Mouse (Mus musculus) CH12.LX (cell line): ENCODE data around the gene AC124502.3. TPM values are rescaled to one million over a fixed set of nuclear protein-coding genes. Genes with fewer than 3 reads are reported as not detected.

Source experiments
- DNase-seq: peaks from one replicate; pipeline ENCODE4 v3.0.0-alpha.2; 2013; ENCODE audit errors: extremely low read depth
- H3K27ac ChIP-seq: 2 replicates; pipeline ENCODE4 v1.5.1; 2012; ENCODE audit warnings: low read depth, mild to moderate bottlenecking, control low read depth, moderate library complexity; ENCODE audit not compliant: insufficient read depth
- H3K27me3 ChIP-seq: replicated peaks from 2 replicates; pipeline ENCODE3; 2012; ENCODE audit warnings: inconsistent platforms
- H3K36me3 ChIP-seq, 2 experiments: replicated peaks in 1 of 2; 2 replicates each; pipeline versions ENCODE3 to v1.6.1; 2012; ENCODE audit warnings: inconsistent platforms in 1 of 2, low read length in 1 of 2, mild to moderate bottlenecking in 1 of 2, mixed read lengths in 1 of 2, moderate library complexity in 1 of 2; ENCODE audit not compliant: control insufficient read depth in 1 of 2, insufficient read depth in 1 of 2
- H3K4me1 ChIP-seq, 2 experiments: 2 replicates each; pipeline ENCODE4 v1.6.1; 2012; ENCODE audit warnings: inconsistent platforms in 1 of 2, moderate library complexity in 1 of 2; ENCODE audit not compliant: insufficient read depth in 2 of 2, control insufficient read depth in 1 of 2
- H3K4me2 ChIP-seq: 2 replicates; pipeline ENCODE4 v1.6.1; 2012; ENCODE audit warnings: low read depth, mild to moderate bottlenecking, control low read depth; ENCODE audit not compliant: poor library complexity, insufficient read depth, severe bottlenecking
- H3K4me3 ChIP-seq, 3 experiments: fragments of 150-350 bp in 1 of 3; sonication (generic) in 1 of 3; replicated peaks in 1 of 3; 2 replicates each; pipeline versions ENCODE3 to v1.5.1; 2011 to 2012; ENCODE audit warnings: low read depth in 2 of 3, low read length in 2 of 3, mild to moderate bottlenecking in 2 of 3, moderate library complexity in 2 of 3, control low read depth in 1 of 3, improper control_type of control experiment in 1 of 3, inconsistent platforms in 1 of 3, mixed read lengths in 1 of 3; ENCODE audit not compliant: poor library complexity in 1 of 3
- H3K79me2 ChIP-seq: replicated peaks from 2 replicates; pipeline ENCODE4 v1.6.1; 2012; ENCODE audit warnings: mild to moderate bottlenecking, moderate library complexity; ENCODE audit not compliant: control insufficient read depth, poor library complexity, insufficient read depth, severe bottlenecking; ENCODE audit errors: extremely low read depth
- H3K9ac ChIP-seq: 2 replicates; pipeline ENCODE4 v1.6.1; 2012; ENCODE audit warnings: low read depth, mild to moderate bottlenecking, control low read depth, moderate library complexity; ENCODE audit not compliant: insufficient read depth
- H3K9me3 ChIP-seq: replicated peaks from 2 replicates; pipeline ENCODE3; 2012; ENCODE audit warnings: low read length, inconsistent platforms, mixed read lengths
- CHD2 ChIP-seq: IDR thresholded peaks from 2 replicates; pipeline ENCODE4 v1.6.1; 2011; ENCODE audit warnings: low read length, improper control_type of control experiment
- GABPA ChIP-seq: IDR thresholded peaks from 2 replicates; pipeline ENCODE4 v1.6.1; 2012; ENCODE audit warnings: low read depth, low read length, improper control_type of control experiment, inconsistent platforms; ENCODE audit not compliant: insufficient replicate concordance
- JUN ChIP-seq: IDR thresholded peaks from 2 replicates; pipeline ENCODE4 v1.6.1; 2011; ENCODE audit warnings: low read depth, mild to moderate bottlenecking, low read length, improper control_type of control experiment, moderate library complexity; ENCODE audit not compliant: insufficient read depth
- MAX ChIP-seq: IDR thresholded peaks from 2 replicates; pipeline ENCODE4 v1.6.1; 2011; ENCODE audit warnings: low read length, improper control_type of control experiment
- MYC ChIP-seq: IDR thresholded peaks from 2 replicates; pipeline ENCODE4 v1.6.1; 2011; ENCODE audit warnings: low read depth, mild to moderate bottlenecking, improper control_type of control experiment, low read length
- POLR2AphosphoS2 ChIP-seq: IDR thresholded peaks from 2 replicates; pipeline ENCODE4 v1.6.1; 2011; ENCODE audit warnings: low read depth, low read length, improper control_type of control experiment
- RCOR1 ChIP-seq: conservative IDR thresholded peaks from 2 replicates; pipeline ENCODE4 v1.6.1; 2012; ENCODE audit warnings: low read depth, mild to moderate bottlenecking, inconsistent platforms, low read length, improper control_type of control experiment
- SMC3 ChIP-seq: IDR thresholded peaks from 2 replicates; pipeline ENCODE4 v1.6.1; 2011; ENCODE audit warnings: low read depth, low read length, improper control_type of control experiment
- UBTF ChIP-seq: IDR thresholded peaks from 2 replicates; pipeline ENCODE4 v1.6.1; 2012; ENCODE audit warnings: low read depth, mild to moderate bottlenecking, inconsistent platforms, low read length, improper control_type of control experiment, moderate library complexity
- ZC3H11A ChIP-seq: IDR thresholded peaks from 2 replicates; pipeline ENCODE4 v1.6.1; 2012; ENCODE audit warnings: low read depth, mild to moderate bottlenecking, inconsistent platforms, low read length, improper control_type of control experiment
- ZMIZ1 ChIP-seq: IDR thresholded peaks from 2 replicates; pipeline ENCODE4 v1.6.1; 2012; ENCODE audit warnings: low read depth, mild to moderate bottlenecking, inconsistent platforms, low read length, improper control_type of control experiment
- dilution Hi-C: fragments of 300-500 bp; cut with MboI; formaldehyde crosslinking; loops from 2 replicates; pipeline ENCODE4 v1.14.3; 2020; ENCODE audit warnings: low sequenced_read_pairs; ENCODE audit not compliant: extremely low pct_unique_long_range_greater_than_20kb, extremely low pct_ligation_motif_present
- in situ Hi-C: fragments of 300-500 bp; cut with MboI; formaldehyde crosslinking; loops from 3 replicates; pipeline ENCODE4 v1.14.3; 2019; ENCODE audit warnings: low sequenced_read_pairs, low pct_ligation_motif_present, low pct_unique_long_range_greater_than_20kb, mixed read lengths
- polyA plus RNA-seq: library from polyadenylated mRNA; unstranded; fragments of >175 nt; gene quantifications from 2 replicates; pipeline ENCODE4 v1.2.1, GENCODE M21; 2012; ENCODE audit warnings: low read depth; ENCODE audit not compliant: insufficient read length
- total RNA-seq, 2 experiments: library from RNA; depleted of rRNA; stranded (reverse); fragments of 300-350 nt in 1 of 2; fragments of >200 nt in 1 of 2; gene quantifications; 2 replicates each; pipeline ENCODE4 v1.2.3; 2012 to 2014

Gene AC124502.3
- total and polyA plus RNA-seq, 3 experiments = 0.15 to 2.1 (median 0.29) TPM

DNA sequence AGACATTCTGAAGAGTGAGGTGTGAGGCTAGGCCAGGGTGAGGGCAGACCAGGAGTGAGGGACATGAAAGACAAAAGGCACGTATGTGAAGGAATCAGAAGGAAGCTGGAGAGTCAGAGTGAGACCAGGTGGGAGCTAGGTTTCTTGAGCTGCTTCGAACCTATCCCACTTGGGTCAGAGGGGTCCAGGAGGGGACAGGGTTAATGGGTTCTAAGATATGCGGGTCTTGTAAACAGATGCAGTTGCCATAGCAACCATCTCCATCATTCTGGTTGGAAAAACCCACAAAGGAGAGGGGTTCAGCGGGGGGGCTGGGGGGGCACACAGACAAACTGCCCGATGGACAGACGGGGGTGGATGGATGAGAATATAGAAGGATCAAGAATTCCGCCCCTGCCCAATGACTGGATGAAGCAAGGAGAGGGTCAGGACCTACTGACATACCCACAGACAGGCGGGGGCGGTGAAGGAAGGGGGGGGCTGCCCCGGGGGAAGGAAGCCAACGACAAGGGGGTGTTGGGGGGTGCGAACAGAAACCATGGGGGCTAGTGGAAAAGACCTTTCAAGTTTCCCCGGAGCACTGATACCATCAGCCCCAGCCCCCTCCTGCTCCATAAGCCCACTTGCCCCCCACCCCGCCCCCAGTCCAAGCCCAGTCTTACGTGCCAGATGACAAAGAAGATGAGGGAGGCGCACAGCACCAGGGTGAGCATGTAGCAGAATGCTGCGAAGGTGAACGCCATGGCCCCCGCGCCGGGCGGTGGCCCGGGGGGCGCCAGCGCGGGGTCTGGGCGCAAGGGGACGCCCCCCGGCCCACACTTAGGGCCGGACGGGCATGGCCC is 59.1 kb downstream of the AC124502.3 start:
- H3K9ac ChIP-seq = peak overlapping the region; percentile 58
- H3K36me3 ChIP-seq = peaks cover 35 to 55% of the 10 kb centered on the region in 2 experiments
- H3K9me3 ChIP-seq = no peaks in the 10 kb centered on the region
- H3K4me2 ChIP-seq = peak overlapping the region; percentile 72
- H3K4me1 ChIP-seq = peaks cover 10% of the 10 kb centered on the region in 2 experiments; a peak in 3 of 4 replicates
- peak overlapping the region in 1 of 3 experiments; percentile 34 for H3K4me3 ChIP-seq
- TF ChIP-seq MAX (no peak), CHD2 (0 out of 2 replicates have a peak, but pooled peaks have one; percentile 3), MYC (no peak), SMC3 (no peak), GABPA (no peak), RCOR1 (no peak), ZMIZ1 (0 out of 2 replicates have a peak, but pooled peaks have one; percentile 44)
- dilution Hi-C loops = no loop called here
- no peaks in the 10 kb centered on the region for H3K27me3 ChIP-seq
- in situ Hi-C loops = no loop called here
- no peak overlapping the region for H3K27ac ChIP-seq
- no peaks in the 10 kb centered on the region for H3K79me2 ChIP-seq
- DNase-seq = no peak

DNA sequence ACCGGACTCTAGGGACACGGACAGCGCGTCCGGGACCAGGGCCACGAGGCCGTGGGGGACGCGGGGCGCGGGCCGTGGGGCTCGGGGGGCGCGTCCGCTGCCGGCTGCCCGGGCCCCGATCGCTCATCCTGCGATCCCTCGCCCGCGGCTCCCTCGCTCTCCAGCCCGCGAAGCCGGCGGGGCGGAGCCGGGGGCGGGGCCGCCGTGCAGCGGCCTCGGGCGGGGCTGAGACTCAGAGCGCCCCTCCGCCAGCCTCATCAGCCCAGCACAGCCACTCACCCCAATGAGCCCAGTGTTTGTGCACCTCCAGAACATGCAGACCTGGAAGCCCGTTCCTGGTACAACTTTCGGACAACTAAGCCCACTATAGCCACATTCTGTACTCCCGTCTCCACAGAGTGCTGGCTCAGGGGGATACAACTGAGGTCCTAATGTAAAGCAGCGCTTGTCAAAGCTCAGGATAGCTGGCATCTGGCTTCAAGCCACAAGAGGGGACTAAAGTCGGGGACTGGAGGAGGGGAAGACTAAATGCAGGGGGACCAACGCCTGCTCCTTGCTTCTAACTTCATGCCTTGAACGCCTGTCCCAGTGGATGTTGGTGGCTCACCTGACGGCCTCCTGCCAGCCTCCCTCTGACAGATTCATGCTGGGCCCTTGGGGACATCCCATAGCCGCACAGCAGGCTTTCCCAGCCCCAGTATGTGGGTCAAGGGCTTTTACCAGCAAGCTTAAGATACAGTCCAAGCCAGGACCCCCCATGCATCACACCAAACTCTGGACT is 59.9 kb downstream of the AC124502.3 start, which contains the start of gene Cnih2:
Cnih2 (minus strand) TSS at position 159 of the 781 bp plus-strand sequence.
- H3K4me2 ChIP-seq = peak within 1 kb of the TSS; percentile 72
- peak within 1 kb of the TSS; percentile 58 for H3K9ac ChIP-seq
- H3K36me3 ChIP-seq = peaks cover 38 to 55% of the 10 kb centered on the region in 2 experiments
- no peak for DNase-seq
- peak within 1 kb of the TSS in 1 of 3 experiments; percentile 34 for H3K4me3 ChIP-seq
- no peaks in the 10 kb centered on the region for H3K79me2 ChIP-seq
- dilution Hi-C loops = no loop called here
- H3K9me3 ChIP-seq = no peaks in the 10 kb centered on the region
- H3K4me1 ChIP-seq = peaks cover 10% of the 10 kb centered on the region in 2 experiments; a peak in 3 of 4 replicates
- in situ Hi-C loops = no loop called here
- H3K27ac ChIP-seq = no peak within 1 kb of the TSS
- TF ChIP-seq JUN (no peak), POLR2AphosphoS2 (no peak), UBTF (no peak), ZC3H11A (no peak)
- TF ChIP-seq, all 38 proteins: peak for 0
- H3K27me3 ChIP-seq = no peaks in the 10 kb centered on the region

Other genes starting within 250 kb of the AC124502.3 start
Only the 20 nearest of the 24 such genes appear.
- gene Ccs, start 199.6 kb upstream of the AC124502.3 start, total RNA-seq (2012; rRNA removed) = 42.1 and 42.6 TPM in 2 replicates
- 25.6 and 30.7 TPM in 2 replicates for gene Ccs, start 199.6 kb upstream of the AC124502.3 start, total RNA-seq (2014; rRNA removed)
- gene Ccs, start 199.6 kb upstream of the AC124502.3 start, polyA plus RNA-seq = 32.0 and 39.1 TPM in 2 replicates
- gene Ccdc87, start 199.5 kb upstream of the AC124502.3 start, total RNA-seq (2012; rRNA removed) = not detected in 2 replicates
- gene Ccdc87, start 199.5 kb upstream of the AC124502.3 start, total RNA-seq (2014; rRNA removed) = not detected in 2 replicates
- gene Ccdc87, start 199.5 kb upstream of the AC124502.3 start, polyA plus RNA-seq = not detected in 2 replicates
- not detected in 2 replicates for gene Ctsf, start 183.8 kb upstream of the AC124502.3 start, total RNA-seq (2012; rRNA removed)
- gene Ctsf, start 183.8 kb upstream of the AC124502.3 start, total RNA-seq (2014; rRNA removed) = not detected in 2 replicates
- gene Ctsf, start 183.8 kb upstream of the AC124502.3 start, polyA plus RNA-seq = not detected in 2 replicates
- 0.34 and 0.67 TPM in 2 replicates for gene Actn3, start 161.0 kb upstream of the AC124502.3 start, total RNA-seq (2012; rRNA removed)
- gene Actn3, start 161.0 kb upstream of the AC124502.3 start, total RNA-seq (2014; rRNA removed) = 0.32 TPM in 1 of 2 replicates, not detected in the other
- 0.37 and 0.41 TPM in 2 replicates for gene Actn3, start 161.0 kb upstream of the AC124502.3 start, polyA plus RNA-seq
- 8.0 and 8.4 TPM in 2 replicates for gene Zdhhc24, start 160.2 kb upstream of the AC124502.3 start, total RNA-seq (2012; rRNA removed)
- gene Zdhhc24, start 160.2 kb upstream of the AC124502.3 start, total RNA-seq (2014; rRNA removed) = 4.5 and 5.0 TPM in 2 replicates
- gene Zdhhc24, start 160.2 kb upstream of the AC124502.3 start, polyA plus RNA-seq = 4.7 and 5.0 TPM in 2 replicates
- 2.7 and 3.0 TPM in 2 replicates for gene Bbs1, start 132.3 kb upstream of the AC124502.3 start, total RNA-seq (2012; rRNA removed)
- gene Bbs1, start 132.3 kb upstream of the AC124502.3 start, total RNA-seq (2014; rRNA removed) = 2.0 and 3.1 TPM in 2 replicates
- 2.1 and 2.8 TPM in 2 replicates for gene Bbs1, start 132.3 kb upstream of the AC124502.3 start, polyA plus RNA-seq
- 89.7 and 109 TPM in 2 replicates for gene Dpp3, start 110.6 kb upstream of the AC124502.3 start, total RNA-seq (2012; rRNA removed)
- gene Dpp3, start 110.6 kb upstream of the AC124502.3 start, total RNA-seq (2014; rRNA removed) = 74.0 and 79.6 TPM in 2 replicates
- 97.3 and 100.0 TPM in 2 replicates for gene Dpp3, start 110.6 kb upstream of the AC124502.3 start, polyA plus RNA-seq
- 0.42 TPM in 1 of 2 replicates, not detected in the other for gene Peli3, start 95.8 kb upstream of the AC124502.3 start, total RNA-seq (2012; rRNA removed)
- 0.07 TPM in 1 of 2 replicates, not detected in the other for gene Peli3, start 95.8 kb upstream of the AC124502.3 start, total RNA-seq (2014; rRNA removed)
- gene Peli3, start 95.8 kb upstream of the AC124502.3 start, polyA plus RNA-seq = not detected in 2 replicates
- gene Mrpl11, start 76.7 kb upstream of the AC124502.3 start, total RNA-seq (2012; rRNA removed) = 74.0 and 100 TPM in 2 replicates
- 160 and 171 TPM in 2 replicates for gene Mrpl11, start 76.7 kb upstream of the AC124502.3 start, total RNA-seq (2014; rRNA removed)
- 101 and 102 TPM in 2 replicates for gene Mrpl11, start 76.7 kb upstream of the AC124502.3 start, polyA plus RNA-seq
- not detected in 2 replicates for gene Npas4, start 48.6 kb upstream of the AC124502.3 start, total RNA-seq (2012; rRNA removed)
- gene Npas4, start 48.6 kb upstream of the AC124502.3 start, total RNA-seq (2014; rRNA removed) = not detected in 2 replicates
- gene Npas4, start 48.6 kb upstream of the AC124502.3 start, polyA plus RNA-seq = not detected in 2 replicates
- 4.2 and 6.7 TPM in 2 replicates for gene Slc29a2, start 15.0 kb upstream of the AC124502.3 start, total RNA-seq (2012; rRNA removed)
- 0.96 and 2.1 TPM in 2 replicates for gene Slc29a2, start 15.0 kb upstream of the AC124502.3 start, total RNA-seq (2014; rRNA removed)
- gene Slc29a2, start 15.0 kb upstream of the AC124502.3 start, polyA plus RNA-seq = 5.6 and 6.6 TPM in 2 replicates
- 9.8 and 12.1 TPM in 2 replicates for gene B4gat1, start 65 bp upstream of the AC124502.3 start, total RNA-seq (2012; rRNA removed)
- gene B4gat1, start 65 bp upstream of the AC124502.3 start, total RNA-seq (2014; rRNA removed) = 6.9 and 7.7 TPM in 2 replicates
- 5.2 and 5.6 TPM in 2 replicates for gene B4gat1, start 65 bp upstream of the AC124502.3 start, polyA plus RNA-seq
- gene Brms1, start 2.5 kb downstream of the AC124502.3 start, total RNA-seq (2012; rRNA removed) = 22.8 and 24.6 TPM in 2 replicates
- 30.0 and 36.3 TPM in 2 replicates for gene Brms1, start 2.5 kb downstream of the AC124502.3 start, total RNA-seq (2014; rRNA removed)
- gene Brms1, start 2.5 kb downstream of the AC124502.3 start, polyA plus RNA-seq = 50.9 and 63.7 TPM in 2 replicates
- 0.47 and 0.92 TPM in 2 replicates for gene Rin1, start 11.6 kb downstream of the AC124502.3 start, total RNA-seq (2012; rRNA removed)
- gene Rin1, start 11.6 kb downstream of the AC124502.3 start, total RNA-seq (2014; rRNA removed) = 0.13 and 0.30 TPM in 2 replicates
- 0.74 and 0.89 TPM in 2 replicates for gene Rin1, start 11.6 kb downstream of the AC124502.3 start, polyA plus RNA-seq
- not detected in 2 replicates for gene Cd248, start 29.2 kb downstream of the AC124502.3 start, total RNA-seq (2012; rRNA removed)
- gene Cd248, start 29.2 kb downstream of the AC124502.3 start, total RNA-seq (2014; rRNA removed) = not detected in 2 replicates
- gene Cd248, start 29.2 kb downstream of the AC124502.3 start, polyA plus RNA-seq = not detected in 2 replicates
- gene Tmem151a, start 46.6 kb downstream of the AC124502.3 start, total RNA-seq (2012; rRNA removed) = not detected in 2 replicates
- gene Tmem151a, start 46.6 kb downstream of the AC124502.3 start, total RNA-seq (2014; rRNA removed) = not detected in 2 replicates
- gene Tmem151a, start 46.6 kb downstream of the AC124502.3 start, polyA plus RNA-seq = not detected in 2 replicates
- gene Yif1a, start 49.6 kb downstream of the AC124502.3 start, total RNA-seq (2012; rRNA removed) = 62.6 and 65.0 TPM in 2 replicates
- gene Yif1a, start 49.6 kb downstream of the AC124502.3 start, total RNA-seq (2014; rRNA removed) = 63.6 and 72.4 TPM in 2 replicates
- gene Yif1a, start 49.6 kb downstream of the AC124502.3 start, polyA plus RNA-seq = 33.1 and 39.0 TPM in 2 replicates
- gene Cnih2, start 59.6 kb downstream of the AC124502.3 start, total RNA-seq (2012; rRNA removed) = 0.55 and 0.72 TPM in 2 replicates
- 0.23 TPM in 1 of 2 replicates, not detected in the other for gene Cnih2, start 59.6 kb downstream of the AC124502.3 start, total RNA-seq (2014; rRNA removed)
- gene Cnih2, start 59.6 kb downstream of the AC124502.3 start, polyA plus RNA-seq = 1.7 and 2.2 TPM in 2 replicates
- gene Rab1b, start 68.2 kb downstream of the AC124502.3 start, total RNA-seq (2012; rRNA removed) = 78.4 and 90.6 TPM in 2 replicates
- gene Rab1b, start 68.2 kb downstream of the AC124502.3 start, total RNA-seq (2014; rRNA removed) = 76.3 and 88.3 TPM in 2 replicates
- 80.5 and 87.1 TPM in 2 replicates for gene Rab1b, start 68.2 kb downstream of the AC124502.3 start, polyA plus RNA-seq
- gene Klc2, start 79.7 kb downstream of the AC124502.3 start, total RNA-seq (2012; rRNA removed) = 7.9 and 9.5 TPM in 2 replicates
- gene Klc2, start 79.7 kb downstream of the AC124502.3 start, total RNA-seq (2014; rRNA removed) = 4.8 and 5.9 TPM in 2 replicates
- gene Klc2, start 79.7 kb downstream of the AC124502.3 start, polyA plus RNA-seq = 9.5 and 12.0 TPM in 2 replicates